Mouse (Mus musculus): ENCODE results near the gene Pgbd5.

The Pgbd5 gene

DNA sequence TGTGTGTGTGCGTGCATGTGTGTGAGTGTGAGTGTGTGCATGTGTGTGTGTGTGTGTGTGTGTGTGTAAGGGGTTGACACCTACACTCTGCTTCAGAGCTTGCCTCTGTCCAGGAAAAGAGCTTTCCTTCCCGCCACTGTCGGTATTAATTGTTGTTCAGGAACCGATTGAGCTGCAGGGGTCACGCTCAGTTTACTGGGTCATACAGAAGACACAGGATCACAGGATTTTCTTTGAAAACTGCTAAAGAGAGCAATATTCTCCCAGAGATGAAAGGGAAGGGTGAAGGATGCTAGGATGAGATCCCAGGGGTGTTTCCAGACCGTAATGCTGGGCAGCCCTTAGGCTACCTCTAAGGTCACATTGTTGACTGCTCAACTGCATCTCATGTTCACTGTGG lies at the start of gene Pgbd5:
Gene Pgbd5 (minus strand): TSS at position 101 of the 400 bp plus-strand sequence.
- DNase-seq: no peak

DNA sequence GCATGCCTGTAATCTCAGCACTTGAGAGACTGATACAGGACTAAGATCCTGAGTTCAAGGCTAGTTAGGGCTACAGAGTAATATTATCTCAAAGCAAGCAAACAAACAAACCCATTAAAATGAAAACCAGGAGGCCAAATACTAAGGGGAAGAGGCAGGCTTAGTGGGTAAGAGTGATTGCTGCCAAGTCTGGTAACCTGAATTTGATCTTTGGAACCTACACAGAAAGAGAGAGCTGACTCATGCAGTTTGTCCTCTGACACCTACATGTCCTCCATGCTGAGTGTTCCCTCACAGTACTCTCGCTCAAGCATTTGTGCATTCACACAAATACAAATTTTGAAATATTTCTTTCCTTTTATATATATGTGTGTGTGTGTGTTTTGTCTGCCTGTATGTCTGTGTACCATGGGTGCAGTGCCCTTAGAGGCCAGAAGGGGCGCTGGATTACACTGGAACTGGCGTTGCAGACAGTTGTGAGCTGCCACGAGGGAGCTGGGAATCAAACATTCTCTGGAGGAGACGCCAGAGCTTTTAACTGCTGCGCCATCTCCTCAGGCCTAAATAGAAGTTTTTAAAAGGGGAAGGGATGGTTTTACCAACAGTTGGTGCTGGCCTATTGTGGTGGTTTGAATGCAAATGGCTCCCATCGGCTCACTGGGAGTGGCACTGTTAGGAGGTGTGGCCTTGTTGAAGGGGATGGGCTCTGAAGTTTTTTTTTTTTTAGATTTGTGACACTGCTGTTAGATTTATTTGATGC lies 44.1 kb upstream of the Pgbd5 start:
- no peak for DNase-seq

DNA sequence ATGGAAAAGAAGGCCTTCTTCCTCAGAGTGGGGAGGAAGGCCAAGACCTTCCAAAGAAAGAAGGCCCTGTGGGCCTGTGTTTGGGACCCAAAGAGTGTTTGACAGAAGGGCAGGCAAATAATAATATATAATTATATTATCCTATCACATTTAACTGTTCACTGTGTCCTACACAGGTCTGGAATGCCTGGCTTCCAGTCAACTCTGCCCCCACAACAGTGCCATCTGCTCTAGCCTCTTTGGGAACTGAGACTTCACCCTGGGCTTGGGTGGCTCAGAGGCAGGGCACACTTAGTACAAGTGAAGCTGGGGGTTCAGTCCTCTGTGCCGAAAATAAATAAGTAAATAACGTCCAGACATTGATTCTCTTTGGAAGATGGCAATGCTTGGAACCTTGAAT lies 43.3 kb upstream of the Pgbd5 start:
- no peak for DNase-seq

- DNase-seq: no peak
Observed at GRCm38 (mm10) chr8:124480321-124480720, 40.9 kb upstream of the Pgbd5 start.

DNA sequence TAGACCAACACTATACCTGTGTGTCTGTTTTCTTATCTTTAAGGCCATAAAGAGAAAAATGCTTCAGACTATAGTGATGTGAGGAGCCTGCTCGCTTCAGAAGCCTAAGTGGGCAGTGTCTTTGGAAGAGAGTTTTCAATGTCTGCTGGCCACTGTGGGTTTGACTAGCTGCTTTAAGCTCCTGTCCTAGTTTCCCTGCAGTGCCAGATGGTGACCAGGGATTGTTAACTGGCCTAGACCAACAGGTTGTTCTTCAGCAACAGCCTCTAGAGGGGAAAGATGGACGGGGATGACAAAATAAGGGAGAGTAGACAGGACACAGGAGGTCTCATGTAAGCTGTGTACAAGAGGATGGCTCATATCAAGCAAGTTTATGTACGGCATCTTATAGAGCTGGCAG lies 39.8 kb upstream of the Pgbd5 start:
- no peak for DNase-seq

GRCm38 (mm10) chr8:124476701-124477100 lies 37.2 kb upstream of the Pgbd5 start:
- DNase-seq: no peak

GRCm38 (mm10) chr8:124475690-124476089 lies 36.2 kb upstream of the Pgbd5 start:
- no peak for DNase-seq

DNA sequence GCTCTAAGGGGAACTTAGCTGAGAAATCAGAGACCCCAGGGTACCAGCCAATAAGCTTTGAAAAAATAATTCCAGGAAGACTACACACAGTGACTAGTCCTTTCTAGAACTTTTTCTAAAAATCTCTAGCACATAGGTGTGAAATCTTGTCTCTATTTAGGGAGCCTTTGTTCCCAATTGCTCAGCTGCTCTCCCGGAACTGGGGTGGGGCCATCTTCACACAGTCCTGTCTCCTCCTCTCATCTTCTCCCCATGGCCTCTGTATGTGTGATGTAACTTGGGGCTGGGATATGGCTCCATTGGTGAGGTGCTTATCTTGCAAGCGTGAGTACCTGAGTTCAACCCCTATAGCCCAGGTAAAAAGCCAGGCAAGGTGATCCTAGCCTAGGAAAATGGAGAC lies 25.2 kb upstream of the Pgbd5 start:
- no peak for DNase-seq

GRCm38 (mm10) chr8:124463111-124463510 lies 23.7 kb upstream of the Pgbd5 start:
- DNase-seq: no peak

DNA sequence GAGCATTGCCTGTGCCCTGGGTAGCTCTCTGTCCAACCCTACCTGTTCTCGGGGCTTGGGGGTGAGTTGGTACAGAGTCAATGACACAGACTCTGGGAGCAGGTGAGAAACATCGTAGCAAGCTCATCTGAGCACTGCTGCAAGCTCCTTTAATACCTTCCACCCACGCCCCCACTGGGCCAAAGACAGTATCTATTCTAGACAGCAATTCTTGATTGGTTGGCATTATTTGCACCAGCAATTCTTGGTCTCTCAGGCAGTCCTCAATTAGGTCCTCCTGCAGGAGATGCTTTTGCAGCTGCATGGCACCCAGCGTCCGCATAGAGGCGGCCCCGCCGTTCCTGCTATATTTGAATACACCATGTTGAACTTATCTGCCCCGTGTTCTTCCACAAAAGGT lies 22.7 kb upstream of the Pgbd5 start:
- DNase-seq: no peak

GRCm38 (mm10) chr8:124461103-124461502 lies 21.6 kb upstream of the Pgbd5 start:
- no peak for DNase-seq

GRCm38 (mm10) chr8:124460660-124461059 lies 21.2 kb upstream of the Pgbd5 start:
- DNase-seq: peak; percentile 20 to 79

- DNase-seq: no peak
Observed at GRCm38 (mm10) chr8:124459627-124460026, 20.2 kb upstream of the Pgbd5 start.

DNA sequence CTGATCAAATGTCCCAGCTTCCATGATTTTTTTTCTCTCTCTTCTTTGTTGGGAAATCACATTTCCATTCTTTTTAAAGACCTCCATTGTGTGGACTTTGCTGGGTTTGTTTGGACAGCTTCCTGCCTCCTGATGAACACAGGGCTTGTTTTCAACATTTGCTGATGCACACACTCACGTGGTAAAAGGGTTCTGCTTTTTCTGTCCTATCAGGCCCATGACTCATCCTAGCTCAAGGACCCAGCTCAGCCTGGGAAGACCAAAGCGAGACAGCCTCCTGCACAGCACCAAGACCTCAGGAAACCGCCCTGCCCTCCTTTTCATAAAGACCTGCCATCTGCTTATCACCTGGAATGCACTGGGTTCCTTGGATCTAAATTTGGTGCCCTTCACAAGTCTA lies 15.9 kb upstream of the Pgbd5 start:
- DNase-seq: no peak

DNA sequence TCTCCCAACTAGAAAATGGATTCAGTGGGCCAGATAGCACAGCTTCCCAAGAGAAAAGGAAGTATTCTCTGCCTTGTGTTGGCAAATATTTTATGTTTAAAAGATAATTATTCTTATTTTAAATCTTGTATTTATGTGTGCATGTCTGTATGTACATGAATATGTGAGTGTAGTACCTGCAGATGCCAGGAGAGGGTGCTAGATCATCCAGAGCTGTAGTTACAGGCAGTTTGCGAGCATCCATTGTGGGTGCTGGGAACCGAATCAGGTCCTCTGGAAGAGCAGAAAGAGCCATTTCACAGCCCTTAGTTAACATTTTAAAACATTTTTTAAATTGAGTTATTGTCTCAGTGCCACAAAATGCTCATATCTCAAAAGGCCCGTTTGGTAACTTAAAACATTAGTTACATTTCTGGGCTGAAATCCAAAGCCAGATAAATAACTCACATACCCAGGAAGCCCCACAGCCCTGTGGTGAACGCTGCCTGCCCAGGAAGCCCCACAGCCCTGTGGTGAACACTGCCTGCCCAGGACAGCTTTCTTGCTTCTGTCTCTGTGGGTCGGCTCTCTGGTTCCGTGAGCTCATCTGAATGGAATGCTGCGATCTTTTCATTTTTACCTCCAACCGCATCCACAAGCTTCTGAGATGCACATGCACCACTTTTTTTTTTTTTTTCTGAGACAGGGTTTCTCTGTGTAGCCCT lies 10.9 kb upstream of the Pgbd5 start:
- DNase-seq: no peak

DNA sequence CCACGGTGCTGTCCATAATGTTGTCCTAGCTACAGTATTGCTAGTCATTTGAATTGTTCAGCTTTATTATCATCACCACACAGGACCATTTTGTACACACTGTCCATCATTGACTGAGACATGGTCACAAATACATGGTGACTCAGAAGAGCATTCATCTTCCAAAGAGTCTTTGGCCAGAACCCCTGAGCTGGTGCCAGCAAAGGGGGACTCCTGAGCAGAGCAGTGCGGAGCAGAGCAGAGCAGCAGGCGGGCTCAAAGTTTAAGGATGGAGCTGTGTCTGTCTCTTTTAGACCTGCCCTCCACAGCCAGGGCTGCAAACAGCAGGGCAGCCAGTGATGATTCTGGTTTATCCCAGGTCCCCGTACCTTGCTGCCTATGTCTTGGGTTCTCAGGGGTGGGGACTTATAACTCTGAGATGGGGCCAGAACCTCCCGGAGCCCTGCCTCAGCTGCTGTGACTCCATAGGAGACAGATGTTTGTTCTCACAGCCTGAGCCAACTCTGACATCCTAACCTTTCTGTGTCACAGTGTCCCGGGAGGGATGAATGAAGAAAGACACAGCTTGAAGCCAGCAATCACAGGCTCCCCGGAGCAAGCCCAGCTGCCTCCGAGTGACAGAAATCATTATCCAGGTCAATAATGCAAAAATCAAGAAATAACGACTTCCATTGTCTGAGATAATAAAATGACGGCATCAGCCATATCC lies 9.7 kb upstream of the Pgbd5 start:
- peak; percentile 47 to 75 for DNase-seq

DNA sequence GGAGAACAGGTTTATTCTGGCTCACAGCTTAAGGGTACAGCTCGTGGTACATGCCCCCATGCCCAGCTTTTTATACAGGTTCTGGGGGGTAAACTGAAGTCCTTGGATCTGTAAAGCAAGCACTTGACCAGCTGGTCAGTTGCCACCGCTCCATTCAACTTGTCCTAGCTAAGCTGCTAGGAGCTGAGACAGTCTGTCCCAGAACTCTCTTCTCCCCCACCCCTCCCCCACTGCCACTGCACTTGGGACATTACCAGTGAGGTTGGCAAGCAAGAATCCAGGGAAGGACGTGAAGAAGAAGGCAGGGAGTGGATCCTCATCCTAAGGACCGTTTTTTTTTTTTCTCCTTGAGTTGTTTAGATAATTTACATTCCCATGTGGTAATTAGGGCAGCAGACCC lies 2.7 kb downstream of the Pgbd5 start:
- DNase-seq: no peak

DNA sequence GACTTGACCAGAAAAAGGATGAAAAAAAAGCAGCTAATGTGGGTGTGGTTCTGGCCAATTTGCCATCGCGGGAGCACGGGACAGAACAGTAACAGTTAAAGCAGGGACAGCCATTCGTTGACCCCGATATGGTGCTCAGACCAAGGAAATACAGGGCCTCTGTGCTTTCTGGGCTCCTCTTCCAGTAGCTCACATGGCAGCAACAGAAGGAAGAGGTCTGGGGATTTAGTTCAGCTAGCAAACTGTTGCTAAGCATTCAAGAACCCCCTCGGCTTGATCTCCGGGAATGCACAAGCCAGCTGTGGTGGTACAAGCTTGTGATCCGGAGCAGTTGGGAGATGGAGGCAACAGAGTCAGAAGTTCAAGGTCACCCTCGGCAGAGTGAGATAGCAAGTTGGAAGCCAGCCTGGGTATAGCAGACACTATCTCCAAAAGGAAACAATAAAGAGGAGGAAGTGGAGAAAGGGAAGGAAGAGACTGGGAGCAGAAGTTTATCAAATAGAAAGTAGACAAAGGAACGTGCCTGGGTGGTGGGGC lies 3.7 kb downstream of the Pgbd5 start:
- no peak for DNase-seq

- DNase-seq: no peak
Observed at GRCm38 (mm10) chr8:124435170-124435569, 4.3 kb downstream of the Pgbd5 start.

DNA sequence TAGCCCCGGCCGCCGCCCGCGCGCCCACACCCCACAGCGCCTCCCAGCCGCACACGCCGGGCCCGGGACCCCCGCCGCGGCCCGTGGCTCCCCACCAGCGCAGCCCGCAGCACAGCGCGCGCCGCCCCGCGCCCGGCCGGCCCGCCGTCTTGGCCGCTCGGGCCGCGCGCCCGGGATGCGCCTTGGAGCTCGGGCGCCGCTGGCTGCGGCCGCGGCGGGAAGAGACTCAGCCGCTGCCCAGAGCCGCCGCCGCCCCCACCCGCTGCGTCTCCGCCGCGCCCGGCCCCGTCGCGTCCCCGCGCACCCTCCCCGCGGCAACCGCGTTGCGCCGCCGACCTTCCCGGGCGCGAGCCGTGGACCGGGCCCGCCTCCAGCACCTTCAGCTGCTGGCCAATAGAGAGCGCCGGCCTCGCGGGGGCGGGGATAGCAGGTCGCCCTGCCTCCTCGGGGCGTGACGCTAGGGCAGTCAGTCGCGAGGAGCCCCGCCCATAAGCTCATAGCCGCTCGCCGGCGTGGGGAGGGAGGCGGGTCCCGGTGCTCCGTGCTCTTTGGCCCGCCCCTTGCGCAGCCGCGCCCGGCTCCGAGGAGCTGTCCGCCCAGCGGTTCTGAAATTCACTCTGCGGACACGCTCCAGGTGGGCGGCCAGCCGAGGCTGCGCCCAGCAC lies 5.2 kb downstream of the Pgbd5 start:
- peak; percentile 96 to 99 for DNase-seq

GRCm38 (mm10) chr8:124433451-124434125 lies 5.9 kb downstream of the Pgbd5 start:
- DNase-seq: peak; percentile 18 to 36

DNA sequence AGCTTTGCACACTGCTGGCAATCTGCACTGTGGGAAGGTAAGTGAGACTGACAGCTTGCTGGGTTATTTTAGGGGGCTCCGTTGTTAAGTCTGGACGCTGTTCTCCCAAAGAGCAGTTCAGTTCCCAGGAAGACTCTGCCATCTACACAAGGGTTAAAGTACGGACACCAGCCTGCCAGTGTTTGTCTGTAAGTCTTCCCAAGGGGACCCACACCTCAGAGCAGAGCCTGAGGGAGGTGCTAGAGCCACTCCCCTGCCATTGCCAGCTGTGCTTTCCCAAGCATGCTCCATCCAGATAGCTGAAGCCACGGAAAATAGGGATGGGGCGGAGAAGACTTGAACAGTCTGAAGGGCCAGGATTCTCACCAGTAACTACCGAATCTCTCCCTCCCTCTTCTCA lies 8.6 kb downstream of the Pgbd5 start:
- DNase-seq: no peak

All from lung, postnatal 4 days (tissue).